Mouse (Mus musculus) stomach, embryonic 14.5 days (tissue): ENCODE results near the gene Ehd4. TPM values are rescaled to one million over a fixed set of nuclear protein-coding genes. Genes with fewer than 3 reads are reported as not detected.
A peak's percentile ranks its signal among the peaks of the same experiment; 100 is the strongest.

ENCODE experiments used
- ATAC-seq: fragments of 200-750 bp; cut with Nextera tagmentation; 2 replicates; pipeline ENCODE4 v1.8.0; 2017; ENCODE audit warnings: low read depth, moderate TSS enrichment; ENCODE audit not compliant: insufficient number of reproducible peaks, insufficient read depth, low FRiP score
- H3K27ac ChIP-seq: fragments of 300-500 bp; sonication (generic); 2 replicates; pipeline ENCODE4 v1.5.1; 2014; ENCODE audit warnings: mild to moderate bottlenecking, low read length, moderate library complexity, mixed read lengths
- H3K27me3 ChIP-seq: fragments of 300-500 bp; sonication (generic); 2 replicates; pipeline ENCODE4 v1.6.1; 2014; ENCODE audit warnings: low read length, control low read depth, mixed read lengths; ENCODE audit not compliant: control insufficient read depth, insufficient read depth
- H3K36me3 ChIP-seq: fragments of 300-500 bp; sonication (generic); 2 replicates; pipeline ENCODE4 v1.6.1; 2014; ENCODE audit warnings: mild to moderate bottlenecking, control low read depth, low read length, moderate library complexity, mixed read lengths; ENCODE audit not compliant: control insufficient read depth, insufficient read depth
- H3K4me1 ChIP-seq: fragments of 300-500 bp; sonication (generic); 2 replicates; pipeline ENCODE4 v1.6.1; 2014; ENCODE audit warnings: low read length, control low read depth, mixed read lengths; ENCODE audit not compliant: control insufficient read depth, insufficient read depth
- H3K4me2 ChIP-seq: fragments of 300-500 bp; sonication (generic); replicated peaks from 2 replicates; pipeline ENCODE4 v1.6.1; 2014; ENCODE audit warnings: low read depth, low read length, control low read depth
- H3K4me3 ChIP-seq: fragments of 300-500 bp; sonication (generic); 2 replicates; pipeline ENCODE4 v1.5.1; 2014; ENCODE audit warnings: low read depth, low read length, control low read depth
- H3K9ac ChIP-seq: fragments of 300-500 bp; sonication (generic); replicated peaks from 2 replicates; pipeline ENCODE4 v1.6.1; 2014; ENCODE audit warnings: low read depth, mild to moderate bottlenecking, control low read depth, low read length, moderate library complexity, mixed read lengths
- H3K9me3 ChIP-seq: fragments of 300-500 bp; sonication (generic); 2 replicates; pipeline ENCODE4 v1.6.1; 2016; ENCODE audit warnings: low read depth, low read length, control low read depth; ENCODE audit not compliant: control insufficient read depth
- WGBS: fragments of 180-500 bp; shearing (Covaris S2); extraction: QIAGEN DNeasy Blood & Tissue Kit; methylation state at CpG from one replicate; pipeline ENCODE4 v1.1.7; 2014; 5-methylcytosine and 5-hydroxymethylcytosine counted together
- polyA plus RNA-seq: library from polyadenylated mRNA; unstranded; fragments of >200 nt; fragmentation: Nextera tagmentation; extraction: Ambion mirVana; gene quantifications from 2 replicates; pipeline ENCODE4 v1.2.1, GENCODE M21; 2014

Ehd4 gene
- polyA plus RNA-seq, 1 experiment from 2014 or later, result 32.8 TPM

DNA sequence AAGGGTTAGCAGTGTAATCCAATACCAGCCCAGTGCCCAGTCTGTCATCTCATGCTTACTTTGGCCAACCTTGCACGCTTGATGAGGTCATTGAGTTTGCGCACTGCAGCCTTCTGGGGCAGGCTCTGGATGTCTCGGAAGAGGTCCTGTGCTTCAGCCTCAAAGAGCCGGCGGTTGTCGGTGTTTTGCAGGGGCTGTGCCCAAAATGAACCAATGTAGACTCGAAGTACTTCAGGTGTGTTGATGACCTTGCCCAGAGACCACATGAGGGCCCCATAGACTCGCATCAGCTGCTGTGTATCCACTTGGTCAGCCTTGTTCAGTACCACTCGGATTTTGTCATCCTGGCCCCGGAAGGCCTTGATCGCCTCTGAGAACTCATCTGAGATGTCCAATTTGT lies 52.4 kb downstream of the Ehd4 start:
- H3K4me3 ChIP-seq, result no peak overlapping the region
- 0 out of 2 replicates have a peak overlapping the region, but pooled peaks have one; percentile 45 for H3K27ac ChIP-seq
- H3K9me3 ChIP-seq, result no peaks in the 10 kb centered on the region
- 88% methylated on average over 11 of the region's 11 CpGs for WGBS
- no peak overlapping the region for H3K9ac ChIP-seq
- peaks cover 32% of the 10 kb centered on the region for H3K4me1 ChIP-seq
- H3K27me3 ChIP-seq, result no peaks in the 10 kb centered on the region
- no peak overlapping the region for H3K4me2 ChIP-seq
- ATAC-seq, result no peak
- H3K36me3 ChIP-seq, result peaks cover 2% of the 10 kb centered on the region; the same call in 1 of the 2 replicates

DNA sequence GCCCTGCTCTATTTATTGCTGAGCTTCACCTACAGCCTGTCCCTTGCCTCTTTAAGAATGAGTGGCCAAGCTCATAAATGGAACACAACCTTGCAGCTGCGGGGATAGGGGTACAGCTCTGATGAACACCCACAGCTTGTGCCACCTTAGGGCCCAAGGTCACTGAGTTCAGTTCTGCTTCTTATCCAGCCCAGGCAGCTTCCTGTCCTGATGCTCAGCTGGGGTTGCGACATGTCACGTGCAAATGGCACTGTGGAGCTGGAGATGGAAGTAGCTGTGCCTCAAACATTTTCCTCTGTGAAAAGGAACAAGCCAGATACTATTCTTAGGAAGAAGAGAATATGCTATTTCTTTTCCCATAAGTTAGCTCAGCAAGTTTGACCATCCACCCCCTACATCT lies 54.5 kb downstream of the Ehd4 start:
- no peak for ATAC-seq
- Histone ChIP-seq H3K27me3 (no peaks in the 10 kb centered on the region), H3K9me3 (no peaks in the 10 kb centered on the region), H3K4me2 (no peak overlapping the region), H3K9ac (no peak overlapping the region), H3K36me3 (peaks cover 5% of the 10 kb centered on the region; the same call in 1 of the 2 replicates), H3K4me3 (no peak overlapping the region), H3K4me1 (peaks cover 23% of the 10 kb centered on the region), H3K27ac (no peak overlapping the region)
- 85% methylated on average over 3 of the region's 3 CpGs for WGBS

DNA sequence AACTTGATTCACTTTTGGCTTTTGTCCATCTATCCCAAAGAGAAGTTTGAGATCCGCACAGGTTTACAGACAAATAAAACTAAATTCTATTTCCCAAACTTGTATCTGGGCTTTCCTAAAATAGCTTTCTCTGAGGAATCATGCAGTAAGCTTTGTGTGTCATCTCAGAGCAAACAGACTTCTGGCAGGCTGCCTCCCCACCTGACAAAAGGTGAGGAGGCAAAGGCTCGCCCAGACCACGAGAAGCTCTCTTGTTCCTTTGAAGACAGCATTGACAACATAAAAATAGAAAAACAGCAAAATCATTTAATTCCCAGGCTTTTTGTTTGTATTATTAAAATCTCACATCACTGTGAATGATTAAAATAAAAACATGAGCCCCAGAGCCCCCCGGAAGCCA lies 55.1 kb downstream of the Ehd4 start:
- Histone ChIP-seq H3K9me3 (no peaks in the 10 kb centered on the region), H3K36me3 (peaks cover 5% of the 10 kb centered on the region; the same call in 1 of the 2 replicates), H3K4me2 (no peak overlapping the region), H3K4me1 (peaks cover 23% of the 10 kb centered on the region), H3K9ac (no peak overlapping the region), H3K27me3 (no peaks in the 10 kb centered on the region), H3K4me3 (no peak overlapping the region), H3K27ac (peak overlapping the region; percentile 62; the same call in 1 of the 2 replicates)
- no peak for ATAC-seq
- WGBS, result 65% methylated on average over 4 of the region's 4 CpGs

DNA sequence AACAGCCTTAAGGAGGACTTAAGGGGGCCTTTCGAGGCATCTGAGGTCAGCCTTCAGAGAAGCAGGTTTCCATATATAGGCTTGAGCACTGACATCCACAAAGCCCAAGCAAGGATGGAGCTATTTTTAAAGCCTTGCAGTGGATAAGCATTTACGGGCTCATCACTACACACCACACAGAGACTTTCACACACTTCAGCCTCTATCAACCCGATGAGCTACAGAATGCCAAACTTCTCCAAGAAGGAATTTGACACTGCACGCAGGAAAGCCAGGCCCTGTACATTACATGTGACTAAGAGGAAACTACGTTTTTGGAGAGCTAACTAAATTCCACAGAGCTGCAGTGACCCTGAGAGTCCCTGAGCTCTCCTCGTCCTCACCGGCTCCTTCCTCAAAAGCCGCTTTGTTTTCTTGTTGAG lies 55.6 kb downstream of the Ehd4 start:
- Histone ChIP-seq H3K27me3 (no peaks in the 10 kb centered on the region), H3K9me3 (no peaks in the 10 kb centered on the region), H3K36me3 (peaks cover 5% of the 10 kb centered on the region; the same call in 1 of the 2 replicates), H3K4me2 (no peak overlapping the region), H3K4me1 (peaks cover 23% of the 10 kb centered on the region), H3K4me3 (no peak overlapping the region), H3K9ac (no peak overlapping the region), H3K27ac (peak overlapping the region; percentile 62; the same call in 1 of the 2 replicates)
- WGBS, result 37% methylated on average over 8 of the region's 8 CpGs
- no peak for ATAC-seq

DNA sequence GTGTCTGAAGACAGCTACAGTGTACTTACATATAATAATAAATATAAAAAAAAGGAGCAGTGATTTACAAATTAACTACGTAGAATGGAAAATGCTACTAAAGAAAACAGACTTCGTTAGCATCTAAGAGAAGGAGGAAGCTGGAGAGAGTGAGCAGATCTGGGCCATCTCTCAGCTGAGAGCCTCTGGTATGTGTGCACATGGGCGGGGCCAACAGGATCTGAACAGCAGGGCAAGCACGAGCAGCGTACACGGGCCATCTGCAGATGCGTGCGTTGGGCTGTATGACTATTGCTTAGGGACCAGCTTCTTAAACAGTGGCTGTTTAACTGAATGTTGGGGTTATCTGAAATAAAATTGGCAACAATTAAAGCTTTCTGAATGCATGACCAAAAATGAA lies 56.5 kb downstream of the Ehd4 start:
- no peak overlapping the region for H3K27ac ChIP-seq
- ATAC-seq, result no peak
- H3K9me3 ChIP-seq, result no peaks in the 10 kb centered on the region
- no peak overlapping the region for H3K4me3 ChIP-seq
- no peak overlapping the region for H3K9ac ChIP-seq
- 61% methylated on average over 8 of the region's 8 CpGs for WGBS
- peaks cover 15% of the 10 kb centered on the region; the same call in 1 of the 2 replicates for H3K4me1 ChIP-seq
- H3K27me3 ChIP-seq, result no peaks in the 10 kb centered on the region
- H3K36me3 ChIP-seq, result peaks cover 5% of the 10 kb centered on the region; the same call in 1 of the 2 replicates
- H3K4me2 ChIP-seq, result no peak overlapping the region

DNA sequence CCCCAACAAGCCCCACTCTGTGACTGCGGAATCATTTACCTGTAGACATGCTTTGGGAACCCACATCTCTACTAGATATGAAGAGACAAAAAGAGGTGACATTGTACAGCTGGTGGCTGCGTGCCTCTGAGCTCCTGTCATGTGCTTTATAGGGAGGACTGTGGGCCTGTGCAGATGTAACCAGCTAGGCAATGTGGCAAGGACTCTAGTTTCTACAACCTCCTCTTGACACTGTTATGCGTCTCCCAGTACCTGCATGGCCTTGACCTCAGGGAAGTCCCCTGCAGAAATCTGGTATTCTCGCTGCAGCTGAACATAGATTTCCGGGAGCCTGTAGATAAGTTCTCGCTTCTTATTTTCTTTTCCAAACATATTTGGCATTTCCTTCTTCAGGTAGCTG lies 57.7 kb downstream of the Ehd4 start:
- 87% methylated on average over 6 of the region's 6 CpGs for WGBS
- no peak overlapping the region for H3K4me2 ChIP-seq
- H3K9me3 ChIP-seq, result no peaks in the 10 kb centered on the region
- no peak overlapping the region for H3K27ac ChIP-seq
- no peaks in the 10 kb centered on the region for H3K27me3 ChIP-seq
- no peak for ATAC-seq
- H3K4me1 ChIP-seq, result peaks cover 10% of the 10 kb centered on the region; the same call in 1 of the 2 replicates
- no peak overlapping the region for H3K4me3 ChIP-seq
- H3K36me3 ChIP-seq, result peaks cover 5% of the 10 kb centered on the region; the same call in 1 of the 2 replicates
- H3K9ac ChIP-seq, result no peak overlapping the region

DNA sequence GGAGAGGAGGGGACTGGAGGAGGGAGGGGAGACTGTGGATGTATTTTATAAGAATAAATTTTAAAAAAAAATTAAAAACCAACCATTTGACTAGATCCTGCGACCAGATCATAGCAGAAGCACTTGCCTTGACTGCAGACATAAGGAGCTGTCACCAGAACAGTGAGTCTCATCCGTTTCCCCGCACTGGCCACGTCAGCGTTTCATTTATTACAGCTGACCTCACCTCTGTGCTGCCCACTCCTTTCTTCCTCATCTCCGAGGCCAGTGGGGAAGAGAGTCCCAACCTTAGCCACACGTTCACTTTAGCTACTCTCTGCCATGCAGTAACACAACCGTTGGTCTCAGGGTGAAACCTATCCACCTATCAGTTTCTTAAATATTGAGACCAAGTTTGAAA lies 58.2 kb downstream of the Ehd4 start:
- H3K36me3 ChIP-seq, result peaks cover 5% of the 10 kb centered on the region; the same call in 1 of the 2 replicates
- H3K27me3 ChIP-seq, result no peaks in the 10 kb centered on the region
- H3K27ac ChIP-seq, result no peak overlapping the region
- H3K9me3 ChIP-seq, result no peaks in the 10 kb centered on the region
- ATAC-seq, result no peak
- H3K4me1 ChIP-seq, result peaks cover 10% of the 10 kb centered on the region; the same call in 1 of the 2 replicates
- H3K4me2 ChIP-seq, result no peak overlapping the region
- no peak overlapping the region for H3K4me3 ChIP-seq
- no peak overlapping the region for H3K9ac ChIP-seq
- WGBS, result 75% methylated on average over 8 of the region's 8 CpGs

DNA sequence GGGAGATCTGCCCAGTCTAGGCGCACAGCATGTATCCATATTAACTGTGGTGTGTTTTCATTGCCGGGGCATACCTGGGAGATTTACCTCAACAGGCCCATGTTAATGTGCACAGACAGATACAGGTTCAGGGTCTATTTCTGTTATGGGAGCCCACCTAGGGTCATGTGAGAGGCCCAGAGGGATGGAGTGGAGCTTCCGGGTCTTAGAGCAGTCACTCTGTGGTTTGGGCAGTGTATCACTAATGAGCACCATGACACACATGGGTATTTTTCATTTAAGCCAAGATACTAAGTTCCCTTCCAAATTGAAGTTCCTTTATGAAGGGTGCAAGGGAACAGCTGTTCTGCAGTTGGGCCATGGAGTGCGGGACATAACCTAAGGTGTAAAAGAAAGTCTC lies 59.2 kb downstream of the Ehd4 start:
- peaks cover 10% of the 10 kb centered on the region; the same call in 1 of the 2 replicates for H3K4me1 ChIP-seq
- 96% methylated on average over 4 of the region's 4 CpGs for WGBS
- ATAC-seq, result no peak
- no peak overlapping the region for H3K4me3 ChIP-seq
- H3K9ac ChIP-seq, result no peak overlapping the region
- H3K9me3 ChIP-seq, result no peaks in the 10 kb centered on the region
- H3K4me2 ChIP-seq, result no peak overlapping the region
- H3K27me3 ChIP-seq, result no peaks in the 10 kb centered on the region
- peaks cover 5% of the 10 kb centered on the region; the same call in 1 of the 2 replicates for H3K36me3 ChIP-seq
- H3K27ac ChIP-seq, result no peak overlapping the region
